Mouse (Mus musculus) urinary bladder, postnatal 25 days (tissue): Measurements from ENCODE around the gene Vrk3.
"Not testable (repeated sequence)": the region's sequence is repeated elsewhere in the genome, so short reads cannot be mapped to it uniquely, and the experiment has no call there.

Experiments used
- DNase-seq: peaks from one replicate; pipeline ENCODE4 v3.0.0; 2022; ENCODE audit warnings: low spot score

The Vrk3 gene

GRCm38 (mm10) chr7:44748101-44749044 is at the start of gene Vrk3:
Gene Vrk3, plus strand, starts transcription at chr7:44748413.
- DNase-seq: peak; percentile 81

GRCm38 (mm10) chr7:44701921-44702320 is 46.3 kb upstream of the Vrk3 start:
- no peak for DNase-seq

- DNase-seq: no peak
Measured at GRCm38 (mm10) chr7:44702985-44703384, 45.2 kb upstream of the Vrk3 start.

- no peak for DNase-seq
Measured at GRCm38 (mm10) chr7:44704363-44704762, 43.9 kb upstream of the Vrk3 start.

GRCm38 (mm10) chr7:44705086-44705485 is 43.1 kb upstream of the Vrk3 start:
- no peak for DNase-seq

GRCm38 (mm10) chr7:44706322-44706721 is 41.9 kb upstream of the Vrk3 start:
- DNase-seq: no peak

- no peak for DNase-seq
Measured at GRCm38 (mm10) chr7:44707169-44707675, 41.0 kb upstream of the Vrk3 start.

- not testable (repeated sequence) for DNase-seq
Measured at GRCm38 (mm10) chr7:44708093-44708492, 40.1 kb upstream of the Vrk3 start.

GRCm38 (mm10) chr7:44708574-44708973 is 39.6 kb upstream of the Vrk3 start, which contains the start of gene Izumo2:
Gene Izumo2, plus strand, starts transcription at chr7:44708742.
- DNase-seq: no peak

- no peak for DNase-seq
Measured at GRCm38 (mm10) chr7:44709881-44710280, 38.3 kb upstream of the Vrk3 start.

GRCm38 (mm10) chr7:44722058-44722457 is 26.2 kb upstream of the Vrk3 start:
- no peak for DNase-seq

- no peak for DNase-seq
Measured at GRCm38 (mm10) chr7:44724316-44724715, 23.9 kb upstream of the Vrk3 start.

GRCm38 (mm10) chr7:44726343-44726742 is 21.9 kb upstream of the Vrk3 start:
- DNase-seq: no peak

GRCm38 (mm10) chr7:44727151-44727550 is 21.1 kb upstream of the Vrk3 start:
- DNase-seq: no peak

GRCm38 (mm10) chr7:44728082-44728975 is 19.9 kb upstream of the Vrk3 start:
- no peak for DNase-seq

- no peak for DNase-seq
Measured at GRCm38 (mm10) chr7:44733723-44734122, 14.5 kb upstream of the Vrk3 start.

GRCm38 (mm10) chr7:44741361-44741760 is 6.9 kb upstream of the Vrk3 start:
- DNase-seq: no peak

GRCm38 (mm10) chr7:44744270-44744669 is 3.9 kb upstream of the Vrk3 start:
- no peak for DNase-seq

- peak; percentile 61 for DNase-seq
Measured at GRCm38 (mm10) chr7:44745076-44745475, 3.1 kb upstream of the Vrk3 start.

- no peak for DNase-seq
Measured at GRCm38 (mm10) chr7:44747115-44747514, 1.1 kb upstream of the Vrk3 start.

GRCm38 (mm10) chr7:44750950-44751349 is 2.7 kb downstream of the Vrk3 start, which contains the start of gene Zfp473:
Gene Zfp473, minus strand, starts transcription at chr7:44751050.
- not testable (repeated sequence) for DNase-seq

GRCm38 (mm10) chr7:44757164-44757563 is 9.0 kb downstream of the Vrk3 start:
- DNase-seq: no peak
